Mouse (Mus musculus) hindbrain, postnatal 0 days (tissue): ENCODE results near the gene Nynrin. TPM values are rescaled to one million over a fixed set of nuclear protein-coding genes. Genes with fewer than 3 reads are reported as not detected.
A peak's percentile ranks its signal among the peaks of the same experiment; 100 is the strongest.

Source experiments
- ATAC-seq: fragments of 200-750 bp; cut with Nextera tagmentation; 2 replicates; pipeline ENCODE4 v1.8.0; 2017; ENCODE audit warnings: mild to moderate bottlenecking, moderate TSS enrichment, moderate library complexity
- DNase-seq: peaks from one replicate; pipeline ENCODE4 v3.0.0-alpha.2; 2015; ENCODE audit warnings: low spot score
- H3K27ac ChIP-seq: fragments of 300-500 bp; sonication (generic); 2 replicates; pipeline ENCODE4 v1.5.1; 2014; ENCODE audit warnings: mild to moderate bottlenecking
- H3K27me3 ChIP-seq: fragments of 300-500 bp; sonication (generic); 2 replicates; pipeline ENCODE4 v1.6.1; 2014; ENCODE audit warnings: low read length, mixed read lengths; ENCODE audit not compliant: insufficient read depth
- H3K36me3 ChIP-seq: fragments of 300-500 bp; sonication (generic); 2 replicates; pipeline ENCODE4 v1.6.1; 2014; ENCODE audit warnings: low read length, mixed read lengths; ENCODE audit not compliant: insufficient read depth
- H3K4me1 ChIP-seq: fragments of 300-500 bp; sonication (generic); 2 replicates; pipeline ENCODE4 v1.6.1; 2014; ENCODE audit warnings: antibody characterized with exemption, low read length, mixed read lengths; ENCODE audit not compliant: insufficient read depth
- H3K4me2 ChIP-seq: fragments of 300-500 bp; sonication (generic); 2 replicates; pipeline ENCODE4 v1.6.1; 2014; ENCODE audit warnings: low read depth, mild to moderate bottlenecking, low read length, moderate library complexity, mixed read lengths
- H3K4me3 ChIP-seq: fragments of 300-500 bp; sonication (generic); 2 replicates; pipeline ENCODE4 v1.5.1; 2014; ENCODE audit warnings: low read length
- H3K9ac ChIP-seq: fragments of 300-500 bp; sonication (generic); replicated peaks from 2 replicates; pipeline ENCODE4 v1.6.1; 2014; ENCODE audit warnings: mild to moderate bottlenecking, low read length, moderate library complexity, mixed read lengths
- H3K9me3 ChIP-seq: fragments of 300-500 bp; sonication (generic); 2 replicates; pipeline ENCODE4 v1.6.1; 2016; ENCODE audit warnings: low read length, mixed read lengths
- CTCF ChIP-seq: IDR thresholded peaks from 2 replicates; pipeline ENCODE4 v1.5.1; 2016; ENCODE audit warnings: antibody characterized with exemption, control low read depth, low read depth
- WGBS: fragments of 180-500 bp; shearing (Covaris S2); extraction: QIAGEN DNeasy Blood & Tissue Kit; methylation state at CpG from one replicate; pipeline ENCODE4 v1.1.7; 2014; 5-methylcytosine and 5-hydroxymethylcytosine counted together
- polyA plus RNA-seq: library from polyadenylated mRNA; unstranded; fragments of >200 nt; fragmentation: Nextera tagmentation; extraction: Ambion mirVana; gene quantifications from 2 replicates; pipeline ENCODE4 v1.2.1, GENCODE M21; 2015
- total RNA-seq: library from RNA; depleted of rRNA; stranded (reverse); fragments of >200 nt; gene quantifications from 2 replicates; pipeline ENCODE4 v1.2.3, GENCODE M21; 2014

Gene Nynrin
- total and polyA plus RNA-seq, 2 experiments from 2014 or later: 6.4 to 39.3 TPM

- H3K4me3 ChIP-seq: peak overlapping the region; percentile 57
- no peaks in the 10 kb centered on the region for H3K9me3 ChIP-seq
- no peaks in the 10 kb centered on the region for H3K27me3 ChIP-seq
- no peak for TF ChIP-seq CTCF
- DNase-seq (peak; percentile 14), ATAC-seq (no peak)
- 0 out of 2 replicates have a peak overlapping the region, but pooled peaks have one; percentile 32 for H3K27ac ChIP-seq
- H3K4me2 ChIP-seq: peak overlapping the region; percentile 93
- 17% methylated on average over 41 of the region's 41 CpGs for WGBS
- no peak overlapping the region; the same call in 1 of the 2 replicates for H3K9ac ChIP-seq
- H3K36me3 ChIP-seq: no peaks in the 10 kb centered on the region
- H3K4me1 ChIP-seq: peaks cover 11% of the 10 kb centered on the region
Observed at GRCm38 (mm10) chr14:55826551-55827340, 27.1 kb upstream of the Nynrin start.

- ATAC-seq (no peak), DNase-seq (no peak)
- no peak overlapping the region for H3K4me2 ChIP-seq
- H3K36me3 ChIP-seq: no peaks in the 10 kb centered on the region
- no peak overlapping the region for H3K27ac ChIP-seq
- no peak overlapping the region for H3K9ac ChIP-seq
- TF ChIP-seq CTCF: no peak
- no peak overlapping the region for H3K4me3 ChIP-seq
- H3K27me3 ChIP-seq: no peaks in the 10 kb centered on the region
- H3K4me1 ChIP-seq: peaks cover 11% of the 10 kb centered on the region
- WGBS: 51% methylated on average over 3 of the region's 3 CpGs
- H3K9me3 ChIP-seq: no peaks in the 10 kb centered on the region
Observed at GRCm38 (mm10) chr14:55828716-55829263, 25.0 kb upstream of the Nynrin start.

GRCm38 (mm10) chr14:55829854-55830253 is 24.0 kb upstream of the Nynrin start:
- no peak overlapping the region for H3K4me2 ChIP-seq
- no peak for TF ChIP-seq CTCF
- 95% methylated on average over 16 of the region's 16 CpGs for WGBS
- H3K9ac ChIP-seq: no peak overlapping the region
- no peaks in the 10 kb centered on the region for H3K36me3 ChIP-seq
- H3K27ac ChIP-seq: no peak overlapping the region
- H3K4me3 ChIP-seq: no peak overlapping the region
- H3K4me1 ChIP-seq: peaks cover 9% of the 10 kb centered on the region
- no peaks in the 10 kb centered on the region for H3K27me3 ChIP-seq
- ATAC-seq (no peak), DNase-seq (no peak)
- H3K9me3 ChIP-seq: no peaks in the 10 kb centered on the region

- no peak for ATAC-seq
- WGBS: 91% methylated on average over 4 of the region's 4 CpGs
Observed at GRCm38 (mm10) chr14:55830331-55830730, 23.5 kb upstream of the Nynrin start.

GRCm38 (mm10) chr14:55833126-55833525 is 20.7 kb upstream of the Nynrin start:
- H3K27ac ChIP-seq: no peak overlapping the region
- H3K36me3 ChIP-seq: no peaks in the 10 kb centered on the region
- TF ChIP-seq CTCF: no peak
- DNase-seq (no peak), ATAC-seq (no peak)
- no peak overlapping the region for H3K4me3 ChIP-seq
- H3K9me3 ChIP-seq: no peaks in the 10 kb centered on the region
- H3K27me3 ChIP-seq: no peaks in the 10 kb centered on the region
- 86% methylated on average over 4 of the region's 4 CpGs for WGBS
- H3K4me2 ChIP-seq: no peak overlapping the region
- no peak overlapping the region for H3K9ac ChIP-seq
- no peaks in the 10 kb centered on the region for H3K4me1 ChIP-seq

More at GRCm38 (mm10) chr14:55830331-55830730, 23.5 kb upstream of the Nynrin start:
- no peak overlapping the region for H3K27ac ChIP-seq
- no peak overlapping the region for H3K9ac ChIP-seq
- no peak overlapping the region for H3K4me3 ChIP-seq
- H3K27me3 ChIP-seq: no peaks in the 10 kb centered on the region
- no peaks in the 10 kb centered on the region for H3K9me3 ChIP-seq
- no peak for DNase-seq
- no peak for TF ChIP-seq CTCF
- no peaks in the 10 kb centered on the region for H3K36me3 ChIP-seq
- H3K4me2 ChIP-seq: no peak overlapping the region
- peaks cover 4% of the 10 kb centered on the region for H3K4me1 ChIP-seq

- no peak for DNase-seq
- no peak for ATAC-seq
- no peak overlapping the region for H3K9ac ChIP-seq
- no peak overlapping the region for H3K4me3 ChIP-seq
- no peak overlapping the region for H3K4me2 ChIP-seq
- no peaks in the 10 kb centered on the region for H3K4me1 ChIP-seq
- TF ChIP-seq CTCF: no peak
- no peak overlapping the region for H3K27ac ChIP-seq
- no peaks in the 10 kb centered on the region for H3K36me3 ChIP-seq
- WGBS: 70% methylated on average over 5 of the region's 5 CpGs
- no peaks in the 10 kb centered on the region for H3K27me3 ChIP-seq
- H3K9me3 ChIP-seq: no peaks in the 10 kb centered on the region
Observed at GRCm38 (mm10) chr14:55834808-55835533, 18.8 kb upstream of the Nynrin start.

GRCm38 (mm10) chr14:55838312-55838711 is 15.5 kb upstream of the Nynrin start:
- ATAC-seq (no peak), DNase-seq (no peak)
- Histone ChIP-seq H3K27me3 (no peaks in the 10 kb centered on the region), H3K9me3 (no peaks in the 10 kb centered on the region), H3K36me3 (no peaks in the 10 kb centered on the region), H3K4me2 (no peak overlapping the region), H3K4me1 (no peaks in the 10 kb centered on the region), H3K27ac (no peak overlapping the region), H3K9ac (no peak overlapping the region), H3K4me3 (no peak overlapping the region)
- 87% methylated on average over 4 of the region's 5 CpGs for WGBS
- TF ChIP-seq CTCF: no peak
